Mouse (Mus musculus): ENCODE results near the gene Slc8b1.

DNA sequence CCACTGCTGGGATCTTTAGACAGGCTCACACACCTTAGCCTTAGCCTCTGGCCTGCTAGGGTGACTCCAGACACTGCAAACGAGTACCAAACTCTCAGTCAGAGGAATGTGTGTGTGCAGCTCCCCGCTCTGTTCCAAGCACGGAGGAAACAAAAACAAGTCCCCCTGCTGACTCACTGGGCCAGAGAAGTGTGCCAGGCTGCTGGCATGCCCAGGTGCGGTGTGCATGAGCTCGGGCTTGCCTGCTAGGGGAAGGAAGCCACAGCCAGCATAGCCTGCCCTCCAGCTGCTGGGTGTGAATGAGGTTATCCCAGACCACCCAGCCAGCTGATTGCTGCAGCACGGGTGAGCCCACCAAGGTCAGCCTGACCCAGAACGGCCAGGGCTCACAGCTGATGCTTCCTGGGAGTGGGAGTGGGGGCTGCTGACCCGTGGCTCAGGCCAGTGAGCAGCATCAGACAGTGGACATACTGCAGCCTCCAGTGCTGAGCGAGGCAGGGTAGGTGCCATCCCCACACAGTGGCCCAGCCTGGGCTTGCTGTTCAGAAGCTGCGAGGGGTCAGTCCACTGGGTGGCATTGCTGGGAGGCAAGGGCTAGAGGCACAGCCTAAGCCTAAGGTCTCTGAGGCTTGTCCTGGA is 15.8 kb upstream of the Slc8b1 start:
- TF ChIP-seq ZKSCAN1 (IDR thresholded peaks at IDR 0.05; ENCODE audit: borderline replicate concordance, low read depth, low read length): no peak
- TF ChIP-seq GABPA (IDR thresholded peaks at IDR 0.05; ENCODE audit: insufficient replicate concordance, low read depth, low read length): no peak
- TF ChIP-seq POLR2A (IDR thresholded peaks at IDR 0.05; ENCODE audit: low read depth, low read length): no peak
- TF ChIP-seq MAFK (IDR thresholded peaks at IDR 0.05; ENCODE audit: insufficient replicate concordance, low read length): no peak
- no peak for TF ChIP-seq ZMIZ1 (IDR thresholded peaks at IDR 0.05; ENCODE audit: low read depth, low read length)
- no peak for TF ChIP-seq RCOR1 (conservative IDR thresholded peaks at IDR 0.05; ENCODE audit: low read depth, low read length)
- no peak for TF ChIP-seq MAZ (IDR thresholded peaks at IDR 0.05; ENCODE audit: low read depth, low read length)
- TF ChIP-seq USF1 (IDR thresholded peaks at IDR 0.05; ENCODE audit: low read depth, low read length): no peak
